23 mouse cellular contexts compared by ENCODE assay signal in the genomic region with DNA sequence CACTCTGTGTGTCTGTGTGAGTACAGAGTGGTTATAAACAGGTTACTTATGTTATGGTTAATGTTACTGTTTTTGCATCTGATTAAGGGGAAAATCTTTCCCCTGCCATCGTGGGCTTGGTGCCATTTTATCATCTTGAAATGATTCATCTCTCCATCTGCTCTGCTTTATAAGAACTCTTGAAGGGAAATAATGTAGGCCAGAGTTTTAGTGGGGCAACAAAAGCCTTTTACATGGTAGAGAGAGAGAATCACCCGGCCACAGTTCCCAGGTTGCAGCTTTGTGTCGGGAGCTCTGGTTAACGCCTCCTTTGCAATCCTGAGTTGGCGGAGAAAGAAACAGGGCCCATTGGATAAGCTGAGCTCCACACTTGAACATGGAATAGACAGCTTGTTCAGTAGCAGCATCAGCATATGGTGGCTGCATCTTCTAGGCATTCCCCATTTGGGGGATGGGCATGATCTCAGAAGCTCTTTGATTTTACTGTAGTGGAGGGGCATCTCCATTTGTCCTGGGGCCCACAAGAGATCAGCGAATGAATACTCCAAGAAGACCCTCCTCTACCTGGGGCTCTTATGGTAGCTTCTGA.
DNase-seq lines count a peak whose midpoint lies in the region; ATAC-seq and TF ChIP-seq lines count a peak whose summit lies in the region.
"Had no signal": no experiment of that assay in that cellular context is flagged by ENCODE, and none has a peak within 500 bp of the region (broad histone marks: within the 10 kb centered on the region; RNA-seq: fewer than 3 reads in every experiment).

No protein-coding gene starts in this region.

- H3K36me3 ChIP-seq in forebrain, postnatal 0 days (ENCODE audit: insufficient read depth) = no peaks in the 10 kb centered on the region
- H3K36me3 ChIP-seq in forebrain, embryonic 15.5 days = no peaks in the 10 kb centered on the region
- H3K36me3 ChIP-seq in heart, embryonic 10.5 days = no peaks in the 10 kb centered on the region
- H3K36me3 ChIP-seq: forebrain, embryonic 12.5 days; heart, embryonic 15.5 days; hindbrain, embryonic 13.5 days; midbrain, embryonic 15.5 days; neural tube, embryonic 12.5 days had no signal

- TF ChIP-seq CTCF in forebrain, postnatal 0 days (IDR thresholded peaks at IDR 0.05; ENCODE audit: low read depth) = no peak

- peak; percentile 55 for ATAC-seq in forebrain, postnatal 0 days
- ATAC-seq in forebrain, embryonic 15.5 days (replicated peaks) = no peak; the same call in 1 of the 2 replicates
- ATAC-seq: activated CD4-positive, CD25-positive, alpha-beta regulatory T cell, adult 4 months; liver, postnatal 0 days; lung, postnatal 0 days; midbrain, embryonic 15.5 days had no signal

- no peaks in the 10 kb centered on the region for H3K9me3 ChIP-seq in forebrain, postnatal 0 days (ENCODE audit: low read length)
- H3K9me3 ChIP-seq in forebrain, embryonic 15.5 days = no peaks in the 10 kb centered on the region
- H3K9me3 ChIP-seq in heart, embryonic 10.5 days = no peaks in the 10 kb centered on the region
- H3K9me3 ChIP-seq: forebrain, embryonic 12.5 days; heart, embryonic 15.5 days; hindbrain, embryonic 13.5 days; midbrain, embryonic 15.5 days; neural tube, embryonic 12.5 days had no signal

- 0 out of 2 replicates have a peak, but pooled peaks cover 1% of the 10 kb centered on the region for H3K4me1 ChIP-seq in forebrain, postnatal 0 days (ENCODE audit: insufficient read depth)
- peaks cover 17% of the 10 kb centered on the region for H3K4me1 ChIP-seq in forebrain, embryonic 15.5 days
- H3K4me1 ChIP-seq in heart, embryonic 10.5 days = peaks cover 7% of the 10 kb centered on the region
- H3K4me1 ChIP-seq: forebrain, embryonic 12.5 days; midbrain, embryonic 15.5 days; neural tube, embryonic 12.5 days had no signal

- intact Hi-C loops in left cerebral cortex, postnatal 4 days (cut with DNase I) = no loop called here
- intact Hi-C loops in left cerebral cortex, postnatal 25 days (cut with DNase I) = no loop called here

- no peak overlapping the region for H3K9ac ChIP-seq in forebrain, postnatal 0 days
- no peak overlapping the region for H3K9ac ChIP-seq in forebrain, embryonic 15.5 days (replicated peaks)
- H3K9ac ChIP-seq: forebrain, embryonic 12.5 days; heart, embryonic 15.5 days; hindbrain, embryonic 13.5 days; liver, postnatal 0 days; midbrain, embryonic 15.5 days; neural tube, embryonic 12.5 days had no signal

- peak; percentile 52 for DNase-seq in forebrain, postnatal 0 days
- peak; percentile 19 to 29 for DNase-seq in left cerebral cortex, adult 18-20 months (ENCODE audit: low spot score in 2 of 2)
- no peak for DNase-seq in left cerebral cortex, postnatal 4 days
- DNase-seq in NIH3T3 (ENCODE audit: low read depth) = peak; percentile 14
- DNase-seq in left cerebral cortex, postnatal 25 days (ENCODE audit: low spot score in 2 of 2) = peak; percentile 18 to 78
- no peak for DNase-seq in heart, embryonic 10.5 days (ENCODE audit: low spot score)
- DNase-seq: adrenal gland, adult 8-10 months; gastrocnemius, adult 2 months; heart, postnatal 36 days; kidney, adult 2 months; kidney, postnatal 14 days; liver, postnatal 0 days had no signal

- no peak overlapping the region for H3K4me2 ChIP-seq in forebrain, postnatal 0 days (ENCODE audit: low read depth)
- H3K4me2 ChIP-seq in forebrain, embryonic 15.5 days (replicated peaks) = no peak overlapping the region
- H3K4me2 ChIP-seq: forebrain, embryonic 12.5 days; heart, embryonic 15.5 days; hindbrain, embryonic 13.5 days; liver, embryonic 11.5 days; midbrain, embryonic 15.5 days; neural tube, embryonic 12.5 days had no signal

- H3K4me3 ChIP-seq in forebrain, postnatal 0 days (ENCODE audit: low read depth, low read length) = no peak overlapping the region
- H3K4me3 ChIP-seq in forebrain, embryonic 15.5 days = no peak overlapping the region
- no peak overlapping the region for H3K4me3 ChIP-seq in heart, embryonic 10.5 days
- H3K4me3 ChIP-seq: forebrain, embryonic 12.5 days; gastrocnemius, adult 2 months; heart, embryonic 15.5 days; hindbrain, embryonic 13.5 days; midbrain, embryonic 15.5 days; neural tube, embryonic 12.5 days had no signal

- WGBS in forebrain, postnatal 0 days = 60% methylated on average over 6 of the region's 6 CpGs
- 63% methylated on average over 6 of the region's 6 CpGs for WGBS in forebrain, embryonic 15.5 days
- WGBS in heart, embryonic 10.5 days = 80% methylated on average over 6 of the region's 6 CpGs

- H3K27ac ChIP-seq in forebrain, postnatal 0 days (ENCODE audit: low read depth, low read length) = no peak overlapping the region
- no peak overlapping the region for H3K27ac ChIP-seq in forebrain, embryonic 15.5 days (replicated peaks)
- H3K27ac ChIP-seq in heart, embryonic 10.5 days = no peak overlapping the region
- H3K27ac ChIP-seq: forebrain, embryonic 12.5 days; gastrocnemius, adult 2 months; heart, embryonic 15.5 days; hindbrain, embryonic 13.5 days; macrophage; midbrain, embryonic 15.5 days; neural tube, embryonic 12.5 days; stomach, postnatal 0 days had no signal

- H3K27me3 ChIP-seq in forebrain, postnatal 0 days (ENCODE audit: insufficient read depth, low read length) = no peaks in the 10 kb centered on the region
- H3K27me3 ChIP-seq in forebrain, embryonic 15.5 days = no peaks in the 10 kb centered on the region
- 0 out of 2 replicates have a peak, but pooled peaks cover 3% of the 10 kb centered on the region for H3K27me3 ChIP-seq in heart, embryonic 10.5 days (ENCODE audit: insufficient read depth, poor library complexity, severe bottlenecking)
- H3K27me3 ChIP-seq: forebrain, embryonic 12.5 days; heart, embryonic 15.5 days; hindbrain, embryonic 13.5 days; midbrain, embryonic 15.5 days; neural tube, embryonic 12.5 days had no signal

Comparison
In these comparisons a context has a peak if more than half of its experiments do, and no peak if none do; other contexts are left out.
1. DNase-seq: peak in forebrain, postnatal 0 days (single experiment), left cerebral cortex, adult 18-20 months (2 of 2), NIH3T3 (single experiment) and left cerebral cortex, postnatal 25 days (2 of 2); none in left cerebral cortex, postnatal 4 days (single experiment) and heart, embryonic 10.5 days (single experiment).